Mouse (Mus musculus) lung, postnatal 0 days (tissue): ENCODE measurements around the gene Cpne6.
A peak's percentile ranks its signal among the peaks of the same experiment; 100 is the strongest.

Experiments
- CTCF ChIP-seq: IDR thresholded peaks from 2 replicates; pipeline ENCODE4 v1.5.1; 2016; ENCODE audit warnings: antibody characterized with exemption, mild to moderate bottlenecking
- EP300 ChIP-seq: IDR thresholded peaks from 2 replicates; pipeline ENCODE4 v1.6.1; 2016; ENCODE audit warnings: antibody characterized with exemption, mild to moderate bottlenecking, control low read depth

GRCm38 (mm10) chr14:55557003-55557402, 46.8 kb downstream of the Cpne6 start:
- peak; percentile 96 for TF ChIP-seq CTCF
- TF ChIP-seq EP300 = peak; percentile 55
